9 mouse cellular contexts compared by ENCODE assay signal in genomic region chr5:35609381-35609780, GRCm38 (mm10). TPM values are rescaled to one million over a fixed set of nuclear protein-coding genes. Genes with fewer than 3 reads are reported as not detected.
DNase-seq lines count a peak whose midpoint lies in the region; ATAC-seq and TF ChIP-seq lines count a peak whose summit lies in the region.
"Had no signal": no experiment of that assay in that cellular context is flagged by ENCODE, and none has a peak within 500 bp of the region (broad histone marks: within the 10 kb centered on the region; RNA-seq: fewer than 3 reads in every experiment).

No protein-coding gene starts in this region.

- no peak for TF ChIP-seq CTCF in cerebellum, adult 2 months (IDR thresholded peaks at IDR 0.05; ENCODE audit: borderline replicate concordance, insufficient read depth, low read depth, low read length)

- peak; percentile 83 for ATAC-seq in intestine, embryonic 16.5 days
- peak; percentile 55 for ATAC-seq in midbrain, embryonic 12.5 days (ENCODE audit: low FRiP score, low read depth)

- TF ChIP-seq POLR2A in cerebellum, adult 2 months (IDR thresholded peaks at IDR 0.05; ENCODE audit: borderline replicate concordance, insufficient read depth, low read length), result no peak

- H3K4me2 ChIP-seq in intestine, embryonic 16.5 days (ENCODE audit: low read depth, low read length), result no peak overlapping the region
- H3K4me2 ChIP-seq in midbrain, embryonic 12.5 days (replicated peaks), result peak overlapping the region; percentile 26; the same call in 1 of the 2 replicates
- H3K4me2 ChIP-seq: liver, embryonic 15.5 days had no signal

- H3K4me3 ChIP-seq in intestine, embryonic 16.5 days (ENCODE audit: low read length), result no peak overlapping the region
- H3K4me3 ChIP-seq in midbrain, embryonic 12.5 days, result no peak overlapping the region
- no peak overlapping the region for H3K4me3 ChIP-seq in cerebellum, adult 2 months (replicated peaks; ENCODE audit: insufficient read depth, low read depth, low read length)
- H3K4me3 ChIP-seq: liver, embryonic 15.5 days had no signal

- no peak overlapping the region for H3K9ac ChIP-seq in intestine, embryonic 16.5 days (ENCODE audit: low read depth, low read length)
- no peak overlapping the region for H3K9ac ChIP-seq in midbrain, embryonic 12.5 days (replicated peaks)
- H3K9ac ChIP-seq: liver, embryonic 15.5 days had no signal

- 0 out of 2 replicates have a peak overlapping the region, but pooled peaks have one; percentile 1 for H3K27ac ChIP-seq in intestine, embryonic 16.5 days (ENCODE audit: low read length)
- H3K27ac ChIP-seq in midbrain, embryonic 12.5 days (replicated peaks), result peak overlapping the region; percentile 12
- H3K27ac ChIP-seq in cerebellum, adult 2 months (ENCODE audit: insufficient read depth, low read length), result no peak overlapping the region
- H3K27ac ChIP-seq: liver, embryonic 15.5 days had no signal

- no peaks in the 10 kb centered on the region for H3K27me3 ChIP-seq in intestine, embryonic 16.5 days (replicated peaks; ENCODE audit: control insufficient read depth, insufficient read depth, low read length)
- H3K27me3 ChIP-seq in midbrain, embryonic 12.5 days, result no peaks in the 10 kb centered on the region; the same call in 1 of the 2 replicates
- no peaks in the 10 kb centered on the region for H3K27me3 ChIP-seq in cerebellum, adult 2 months (ENCODE audit: control insufficient read depth, insufficient read depth, low read length)
- H3K27me3 ChIP-seq: liver, embryonic 15.5 days had no signal

- DNase-seq in 3T3-L1 (ENCODE audit: low read depth, low spot score) (peak; percentile 61), NIH3T3 (ENCODE audit: low read depth) (peak; percentile 59)
- DNase-seq in gastrocnemius, adult 8-10 months (ENCODE audit: low spot score in 2 of 2), result peak; percentile 74 to 84
- DNase-seq in cerebellum, adult 2 months, result no peak
- DNase-seq in T-cell, adult 2 months (ENCODE audit: low spot score), result no peak
- DNase-seq in right cerebral cortex, postnatal 14 days, result no peak

- 17% methylated on average over 12 of the region's 12 CpGs for WGBS in intestine, embryonic 16.5 days
- WGBS in midbrain, embryonic 12.5 days, result 7% methylated on average over 12 of the region's 12 CpGs
- WGBS in cerebellum, adult 2 months, result 28% methylated on average over 12 of the region's 12 CpGs

- H3K4me1 ChIP-seq in intestine, embryonic 16.5 days (ENCODE audit: control insufficient read depth, insufficient read depth, low read length), result peaks cover 23% of the 10 kb centered on the region
- H3K4me1 ChIP-seq in midbrain, embryonic 12.5 days, result peaks cover 20% of the 10 kb centered on the region
- H3K4me1 ChIP-seq in cerebellum, adult 2 months (ENCODE audit: control insufficient read depth, insufficient read depth, low read length), result peaks cover 6% of the 10 kb centered on the region
- H3K4me1 ChIP-seq: liver, embryonic 15.5 days had no signal

- H3K36me3 ChIP-seq in intestine, embryonic 16.5 days (ENCODE audit: control insufficient read depth, insufficient read depth, low read length), result no peaks in the 10 kb centered on the region
- H3K36me3 ChIP-seq in midbrain, embryonic 12.5 days, result peaks cover 9% of the 10 kb centered on the region; the same call in 1 of the 2 replicates
- H3K36me3 ChIP-seq: liver, embryonic 15.5 days had no signal

- H3K9me3 ChIP-seq in intestine, embryonic 16.5 days (ENCODE audit: control insufficient read depth, low read length), result no peaks in the 10 kb centered on the region
- no peaks in the 10 kb centered on the region for H3K9me3 ChIP-seq in midbrain, embryonic 12.5 days
- H3K9me3 ChIP-seq: liver, embryonic 15.5 days had no signal

RNA-seq across cellular contexts. Expression of gene Acox3, which starts 26.5 kb away (rescaled TPM):
- 10 to 100 TPM; 14.6 to 20.0 (median 17.2) TPM for total RNA-seq in gastrocnemius, adult 8-10 months (2022)
- polyA plus RNA-seq in intestine, embryonic 16.5 days (2015; fragmentation: Nextera tagmentation; extraction: Ambion mirVana), result 16.1 and 23.2 TPM in 2 replicates
- 17.6 and 18.8 TPM in 2 replicates for polyA plus RNA-seq in midbrain, embryonic 12.5 days (2016; fragmentation: Nextera tagmentation; extraction: Ambion mirVana)
- polyA plus RNA-seq in cerebellum, adult 2 months (2012; rRNA removed), result 33.3 and 33.7 TPM in 2 replicates

RNA-seq across cellular contexts. Expression of gene Trmt44, which starts 34.5 kb away (rescaled TPM):
- 1 to 10 TPM; 1.2 to 1.9 (median 1.4) TPM for total RNA-seq in gastrocnemius, adult 8-10 months (2022)
- 9.3 and 9.4 TPM in 2 replicates for polyA plus RNA-seq in intestine, embryonic 16.5 days (2015; fragmentation: Nextera tagmentation; extraction: Ambion mirVana)
- 8.8 and 8.9 TPM in 2 replicates for polyA plus RNA-seq in midbrain, embryonic 12.5 days (2016; fragmentation: Nextera tagmentation; extraction: Ambion mirVana)
- polyA plus RNA-seq in cerebellum, adult 2 months (2012; rRNA removed), result 6.3 and 6.4 TPM in 2 replicates

Comparison
In these comparisons a context has a peak if more than half of its experiments do, and no peak if none do; other contexts are left out.
1. DNase-seq: peak in 3T3-L1 (single experiment), NIH3T3 (single experiment) and gastrocnemius, adult 8-10 months (2 of 2); none in cerebellum, adult 2 months (0 of 2), T-cell, adult 2 months (single experiment) and right cerebral cortex, postnatal 14 days (single experiment).